Mouse (Mus musculus): Measurements from ENCODE around the gene Dhx15.

DNA sequence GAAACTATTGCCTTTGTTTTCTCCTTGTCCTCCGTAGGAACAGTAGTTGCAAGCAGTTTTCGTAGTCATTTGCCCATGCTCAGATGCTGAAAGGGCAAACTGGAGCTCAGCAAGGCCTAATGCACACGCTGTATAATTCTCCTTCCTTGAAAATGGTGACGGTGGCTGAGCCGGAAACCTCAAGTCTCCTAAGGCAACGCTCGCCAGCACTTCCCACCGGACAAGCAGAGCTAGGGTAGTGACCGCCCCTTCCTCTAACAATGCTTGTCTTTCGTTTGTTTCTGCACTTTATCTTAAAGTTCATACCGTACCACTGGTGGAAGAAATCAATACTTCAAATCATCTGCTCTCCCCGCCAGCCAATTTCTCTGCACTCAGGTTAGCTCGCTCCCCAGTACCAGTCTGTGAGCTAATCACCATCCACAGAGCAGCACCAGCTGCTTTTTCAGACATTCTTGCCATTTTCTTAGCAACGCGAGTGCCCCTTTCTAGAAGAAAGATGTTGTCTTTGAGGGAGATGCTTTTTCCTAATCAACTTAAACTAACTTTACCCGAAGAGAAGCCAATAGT, 78.0 kb downstream of the Dhx15 start:
- TF ChIP-seq CTCF (IDR thresholded peaks at IDR 0.05; ENCODE audit: borderline replicate concordance, control insufficient read depth, extremely low read depth, insufficient read depth, low read length, poor library complexity) (no peak), POLR2A (IDR thresholded peaks at IDR 0.05; ENCODE audit: control insufficient read depth, extremely low read depth, insufficient read depth, low read length, poor library complexity) (no peak)

Data from thymus, adult 2 months (tissue).